Mouse (Mus musculus) central nervous system, embryonic 11.5 days (tissue): ENCODE results near the gene Kdm7a. TPM values are rescaled to one million over a fixed set of nuclear protein-coding genes. Genes with fewer than 3 reads are reported as not detected.

Experiments used
- polyA plus RNA-seq: library from polyadenylated mRNA; depleted of rRNA; stranded (reverse); fragments of >200 nt; gene quantifications from 2 replicates; pipeline ENCODE4 v1.2.3, GENCODE M21; 2012; rRNA removed

Kdm7a gene
- 8.0 and 11.3 TPM in 2 replicates for polyA plus RNA-seq

DNA sequence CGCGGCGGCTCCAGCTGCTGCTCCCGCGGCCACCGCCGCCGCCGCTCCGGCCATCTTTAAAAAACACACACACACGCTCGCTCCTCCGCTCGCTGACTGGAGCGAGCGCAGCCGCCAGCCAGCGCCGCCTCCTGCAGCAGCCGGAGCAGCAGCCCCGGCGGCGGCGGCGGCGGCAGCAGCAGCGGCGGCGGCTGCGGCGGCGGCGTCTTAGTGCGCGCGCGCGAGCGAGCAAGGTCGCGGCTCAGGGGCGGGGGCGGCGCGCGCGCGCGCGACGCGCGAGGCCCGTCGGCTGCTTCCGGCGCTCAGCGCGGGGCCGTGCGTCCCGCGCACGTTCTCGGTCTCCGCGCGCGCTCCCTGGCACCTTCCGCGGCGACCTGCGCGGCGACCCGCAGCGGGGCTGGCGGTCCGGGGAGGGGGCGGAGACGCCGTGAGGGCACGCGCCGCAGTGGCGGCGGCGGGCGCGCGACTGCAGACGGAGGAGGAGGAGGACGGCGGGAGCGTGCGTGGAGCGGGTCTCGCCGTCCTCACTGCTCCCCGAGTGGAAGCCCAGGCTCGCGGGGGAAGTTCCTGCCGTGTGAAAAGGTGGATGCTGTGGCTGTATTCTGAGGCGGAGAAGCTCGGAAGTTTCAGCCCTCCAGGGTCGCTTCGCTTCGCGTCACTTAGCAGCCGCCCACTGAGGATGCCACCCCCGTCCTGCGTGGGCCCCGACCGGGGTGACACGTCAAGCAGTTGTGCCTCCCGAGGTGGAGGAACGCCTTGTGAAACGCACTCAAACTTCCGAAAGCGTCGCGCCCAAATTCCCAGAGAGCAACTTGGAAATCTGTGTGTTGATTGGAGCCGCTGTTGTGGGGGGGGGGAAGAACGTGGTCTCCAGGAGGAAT is at the start of gene Kdm7a:
TSS of gene Kdm7a (minus strand) at position 209 of the 881 bp plus-strand sequence.

DNA sequence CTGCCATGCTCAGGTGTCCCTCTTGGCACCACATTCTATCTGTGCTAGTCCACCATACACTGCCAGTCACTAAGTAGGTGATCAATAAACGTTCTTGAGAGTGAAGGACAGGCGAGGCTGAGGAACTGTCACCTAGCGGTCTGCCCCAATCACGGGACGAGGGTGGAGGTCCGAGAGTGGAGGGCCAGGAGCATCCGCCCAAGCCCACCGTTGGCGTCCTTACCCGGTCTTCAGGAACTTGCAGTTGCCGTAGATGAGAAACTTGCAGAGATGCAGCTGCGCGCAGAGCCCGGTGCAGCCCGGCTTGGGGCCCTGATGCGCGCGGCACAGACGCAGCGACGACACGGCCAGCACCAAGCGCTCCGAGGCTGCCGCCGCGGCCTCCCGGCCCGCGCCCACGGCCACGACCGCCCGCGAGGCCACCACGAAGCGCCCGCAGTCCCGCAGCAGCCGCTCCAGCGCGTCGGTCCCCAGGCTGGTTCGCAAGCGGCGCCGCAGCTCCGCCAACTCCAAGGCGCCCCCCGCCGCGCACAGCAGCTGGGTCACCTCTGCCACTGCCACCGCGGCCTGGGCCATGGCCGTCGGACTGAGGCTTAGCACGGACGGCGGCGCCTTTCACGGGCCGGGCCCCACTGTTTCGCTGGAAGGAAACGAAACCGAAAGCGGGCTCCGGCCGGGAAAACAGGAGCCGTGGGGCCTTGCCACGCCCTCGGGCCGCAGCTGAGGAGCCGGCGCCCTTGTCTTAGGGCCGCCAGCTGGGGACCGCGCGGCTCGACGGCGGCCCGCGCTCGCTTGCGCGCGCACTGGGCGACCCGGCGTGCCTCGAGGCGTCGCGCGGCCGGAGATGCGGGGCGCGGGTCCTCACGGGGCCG is 88.8 kb downstream of the Kdm7a start, which contains the start of gene Parp12:
TSS of gene Parp12 (minus strand) at position 766 of the 872 bp plus-strand sequence.

Other genes with a start within 250 kb of the Kdm7a start
- gene Parp12, start 88.4 kb downstream of the Kdm7a start, polyA plus RNA-seq: 3.4 and 5.1 TPM in 2 replicates
- 32.2 and 33.8 TPM in 2 replicates for gene Slc37a3, start 170.9 kb upstream of the Kdm7a start, polyA plus RNA-seq
- 0.19 and 0.53 TPM in 2 replicates for gene Rab19, start 174.4 kb upstream of the Kdm7a start, polyA plus RNA-seq
- gene Mkrn1, start 213.7 kb upstream of the Kdm7a start, polyA plus RNA-seq: 65.7 and 115 TPM in 2 replicates